Mouse (Mus musculus): ENCODE results near the gene Tmem161a.

- no peak for TF ChIP-seq CTCF (IDR thresholded peaks at IDR 0.05)
- TF ChIP-seq EP300 (IDR thresholded peaks at IDR 0.05), result no peak
These were observed 58.7 kb downstream of the Tmem161a start for GRCm38 (mm10) chr8:70230837-70231236.

Data from lung, postnatal 0 days (tissue).